11 mouse cellular contexts compared by ENCODE assay signal in the genomic region with DNA sequence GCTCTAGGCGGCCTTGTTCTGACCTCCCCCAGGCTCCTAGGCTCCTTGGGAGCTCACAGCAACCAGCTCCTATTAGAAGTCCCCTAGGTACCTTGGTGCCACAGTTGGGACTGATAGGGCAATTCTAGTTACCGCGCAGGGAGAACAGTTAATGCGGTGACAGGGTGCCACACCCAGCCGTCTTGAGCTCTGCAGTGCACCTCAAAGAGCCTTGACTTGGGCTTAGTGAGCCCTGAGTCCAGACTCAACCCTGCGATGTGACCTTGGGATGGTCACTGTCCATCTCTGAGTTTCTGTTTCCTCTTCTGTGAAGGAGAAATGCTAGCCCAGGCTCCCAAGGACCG. TPM values are rescaled to one million over a fixed set of nuclear protein-coding genes. Genes with fewer than 3 reads are reported as not detected.
DNase-seq lines count a peak whose midpoint lies in the region; ATAC-seq and TF ChIP-seq lines count a peak whose summit lies in the region.
"Had no signal": no experiment of that assay in that cellular context is flagged by ENCODE, and none has a peak within 500 bp of the region (broad histone marks: within the 10 kb centered on the region; RNA-seq: fewer than 3 reads in every experiment).

No protein-coding gene starts in this region.

- no peaks in the 10 kb centered on the region for H3K4me1 ChIP-seq in lung, embryonic 14.5 days (ENCODE audit: insufficient read depth)
- H3K4me1 ChIP-seq in limb, embryonic 10.5 days: peaks cover 8% of the 10 kb centered on the region
- 0 out of 2 replicates have a peak, but pooled peaks cover 2% of the 10 kb centered on the region for H3K4me1 ChIP-seq in neural tube, embryonic 14.5 days (ENCODE audit: control insufficient read depth, insufficient read depth, low read length)

- H3K4me3 ChIP-seq in gastrocnemius, adult 2 months: peak overlapping the region; percentile 67
- H3K4me3 ChIP-seq in lung, embryonic 14.5 days (ENCODE audit: low read depth, low read length): no peak overlapping the region
- no peak overlapping the region for H3K4me3 ChIP-seq in limb, embryonic 10.5 days
- no peak overlapping the region for H3K4me3 ChIP-seq in neural tube, embryonic 14.5 days (ENCODE audit: low read depth, low read length)

- no peak for DNase-seq in gastrocnemius, adult 2 months
- DNase-seq in gastrocnemius, adult 18-20 months (ENCODE audit: low spot score): no peak
- DNase-seq in lung, embryonic 14.5 days: no peak
- DNase-seq in lung, postnatal 4 days: no peak
- DNase-seq in limb, embryonic 10.5 days (ENCODE audit: low spot score): no peak
- DNase-seq in frontal cortex, postnatal 25 days (ENCODE audit: low spot score in 2 of 2): no peak
- DNase-seq in layer of hippocampus, postnatal 14 days (ENCODE audit: low spot score in 2 of 2): no peak

- no peak for ATAC-seq in lung, embryonic 14.5 days (ENCODE audit: insufficient read depth)
- ATAC-seq in neural tube, embryonic 14.5 days (ENCODE audit: low read depth): peak; percentile 32

- H3K27ac ChIP-seq in gastrocnemius, adult 2 months: peak overlapping the region; percentile 70; the same call in 1 of the 2 replicates
- H3K27ac ChIP-seq in lung, embryonic 14.5 days (ENCODE audit: low read depth): no peak overlapping the region
- 0 out of 2 replicates have a peak overlapping the region, but pooled peaks have one; percentile 7 for H3K27ac ChIP-seq in limb, embryonic 10.5 days
- no peak overlapping the region for H3K27ac ChIP-seq in neural tube, embryonic 14.5 days (ENCODE audit: low read depth, low read length)

- WGBS in lung, embryonic 14.5 days: 79% methylated on average over 7 of the region's 7 CpGs
- 77% methylated on average over 7 of the region's 7 CpGs for WGBS in limb, embryonic 10.5 days
- WGBS in neural tube, embryonic 14.5 days: 85% methylated on average over 7 of the region's 7 CpGs

- intact Hi-C loops in gastrocnemius, adult 2 months (cut with DNase I): no loop called here

- H3K36me3 ChIP-seq in lung, embryonic 14.5 days (ENCODE audit: insufficient read depth): no peaks in the 10 kb centered on the region
- H3K36me3 ChIP-seq in limb, embryonic 10.5 days: no peaks in the 10 kb centered on the region
- H3K36me3 ChIP-seq in neural tube, embryonic 14.5 days (ENCODE audit: control insufficient read depth, insufficient read depth, low read length): no peaks in the 10 kb centered on the region

- H3K27me3 ChIP-seq in lung, embryonic 14.5 days (ENCODE audit: insufficient read depth, low read length): no peaks in the 10 kb centered on the region
- H3K27me3 ChIP-seq in limb, embryonic 10.5 days (ENCODE audit: low read depth, poor library complexity, severe bottlenecking): peaks cover 10% of the 10 kb centered on the region; the same call in 1 of the 2 replicates
- H3K27me3 ChIP-seq in neural tube, embryonic 14.5 days (ENCODE audit: control insufficient read depth, insufficient read depth, low read length): no peaks in the 10 kb centered on the region

- TF ChIP-seq CTCF in gastrocnemius, adult 2 months (IDR thresholded peaks at IDR 0.05): no peak
- no peak for TF ChIP-seq CTCF in lung, embryonic 14.5 days (IDR thresholded peaks at IDR 0.05; ENCODE audit: low read depth)

- 0 out of 2 replicates have a peak overlapping the region, but pooled peaks have one; percentile 15 for H3K4me2 ChIP-seq in lung, embryonic 14.5 days
- no peak overlapping the region for H3K4me2 ChIP-seq in neural tube, embryonic 14.5 days (ENCODE audit: low read depth, low read length)

- no peak overlapping the region for H3K9ac ChIP-seq in lung, embryonic 14.5 days
- H3K9ac ChIP-seq in neural tube, embryonic 14.5 days (replicated peaks; ENCODE audit: low read depth, low read length): no peak overlapping the region

- H3K9me3 ChIP-seq in lung, embryonic 14.5 days (ENCODE audit: low read depth, low read length): no peaks in the 10 kb centered on the region
- H3K9me3 ChIP-seq in limb, embryonic 10.5 days (replicated peaks): no peaks in the 10 kb centered on the region
- no peaks in the 10 kb centered on the region for H3K9me3 ChIP-seq in neural tube, embryonic 14.5 days (ENCODE audit: control insufficient read depth, low read length)

RNA-seq across cellular contexts. Expression of a gene that starts 12.5 kb away (rescaled TPM):
- 100 to 1,000 TPM; 548 to 725 TPM for total RNA-seq in gastrocnemius, adult 2 months (2021)
- total RNA-seq in gastrocnemius, adult 18-20 months (2021): 100 to 1,000 TPM; 852 to 871 TPM
- 4.5 and 7.8 TPM in 2 replicates for polyA plus RNA-seq in lung, embryonic 14.5 days (2014; fragmentation: Nextera tagmentation; extraction: Ambion mirVana)
- 0.29 and 0.61 TPM in 2 replicates for polyA plus RNA-seq in limb, embryonic 10.5 days (2016; fragmentation: Nextera tagmentation; extraction: Ambion mirVana)
- polyA plus RNA-seq in neural tube, embryonic 14.5 days (2014; fragmentation: Nextera tagmentation; extraction: Ambion mirVana): 0.90 and 2.3 TPM in 2 replicates
- 1 to 10 TPM; 1.9 TPM for total RNA-seq in layer of hippocampus, postnatal 14 days (2021)

RNA-seq across cellular contexts. Expression of a gene that starts 20.2 kb away (rescaled TPM):
- 1 to 10 TPM; 5.7 to 7.3 TPM for total RNA-seq in gastrocnemius, adult 2 months (2021)
- total RNA-seq in gastrocnemius, adult 18-20 months (2021): 10 to 100 TPM; 11.2 to 15.5 TPM
- 8.3 and 8.5 TPM in 2 replicates for polyA plus RNA-seq in lung, embryonic 14.5 days (2014; fragmentation: Nextera tagmentation; extraction: Ambion mirVana)
- polyA plus RNA-seq in limb, embryonic 10.5 days (2016; fragmentation: Nextera tagmentation; extraction: Ambion mirVana): 8.3 and 10.0 TPM in 2 replicates
- 27.1 and 27.6 TPM in 2 replicates for polyA plus RNA-seq in neural tube, embryonic 14.5 days (2014; fragmentation: Nextera tagmentation; extraction: Ambion mirVana)
- total RNA-seq in layer of hippocampus, postnatal 14 days (2021): 10 to 100 TPM; 45.3 to 47.3 TPM

RNA-seq across cellular contexts. Expression of a gene that starts 39.3 kb away (rescaled TPM):
- total RNA-seq in gastrocnemius, adult 2 months (2021): 1 to 10 TPM in 1 of 2 experiments, under 1 TPM in 1; 0.82 to 1.9 TPM
- total RNA-seq in gastrocnemius, adult 18-20 months (2021): 1 to 10 TPM in 1 of 2 experiments, under 1 TPM in 1; 0.62 to 1.1 TPM
- 0.51 and 0.62 TPM in 2 replicates for polyA plus RNA-seq in lung, embryonic 14.5 days (2014; fragmentation: Nextera tagmentation; extraction: Ambion mirVana)
- 0.25 and 0.76 TPM in 2 replicates for polyA plus RNA-seq in limb, embryonic 10.5 days (2016; fragmentation: Nextera tagmentation; extraction: Ambion mirVana)
- 1.7 and 1.8 TPM in 2 replicates for polyA plus RNA-seq in neural tube, embryonic 14.5 days (2014; fragmentation: Nextera tagmentation; extraction: Ambion mirVana)
- total RNA-seq in layer of hippocampus, postnatal 14 days (2021): 1 to 10 TPM; 2.0 to 3.4 TPM

RNA-seq across cellular contexts. Expression of a gene that starts 57.3 kb away (rescaled TPM):
- 10 to 100 TPM; 75.2 to 83.5 TPM for total RNA-seq in gastrocnemius, adult 2 months (2021)
- 10 to 100 TPM; 73.5 to 91.8 TPM for total RNA-seq in gastrocnemius, adult 18-20 months (2021)
- polyA plus RNA-seq in lung, embryonic 14.5 days (2014; fragmentation: Nextera tagmentation; extraction: Ambion mirVana): 78.6 and 89.0 TPM in 2 replicates
- polyA plus RNA-seq in limb, embryonic 10.5 days (2016; fragmentation: Nextera tagmentation; extraction: Ambion mirVana): 92.5 and 101 TPM in 2 replicates
- polyA plus RNA-seq in neural tube, embryonic 14.5 days (2014; fragmentation: Nextera tagmentation; extraction: Ambion mirVana): 152 and 160 TPM in 2 replicates
- total RNA-seq in layer of hippocampus, postnatal 14 days (2021): 100 to 1,000 TPM; 166 to 196 TPM

RNA-seq across cellular contexts. Expression of a gene that starts 57.5 kb away (rescaled TPM):
- total RNA-seq in gastrocnemius, adult 2 months (2021): not detected
- not detected for total RNA-seq in gastrocnemius, adult 18-20 months (2021)
- 0.13 TPM in 1 of 2 replicates, not detected in the other for polyA plus RNA-seq in lung, embryonic 14.5 days (2014; fragmentation: Nextera tagmentation; extraction: Ambion mirVana)
- polyA plus RNA-seq in limb, embryonic 10.5 days (2016; fragmentation: Nextera tagmentation; extraction: Ambion mirVana): not detected in 2 replicates
- polyA plus RNA-seq in neural tube, embryonic 14.5 days (2014; fragmentation: Nextera tagmentation; extraction: Ambion mirVana): 6.8 and 10.6 TPM in 2 replicates
- 1 to 10 TPM; 2.1 to 2.2 TPM for total RNA-seq in layer of hippocampus, postnatal 14 days (2021)
- total RNA-seq: monocyte, adult 5-6 weeks had no signal
- polyA plus RNA-seq: C2C12; limb, embryonic 11.5 days had no signal

Comparison
In these comparisons a context has a peak if more than half of its experiments do, and no peak if none do; other contexts are left out.
1. H3K27ac ChIP-seq: peak in gastrocnemius, adult 2 months (single experiment) and limb, embryonic 10.5 days (single experiment); none in lung, embryonic 14.5 days (single experiment) and neural tube, embryonic 14.5 days (single experiment).
2. RNA of a gene that starts 12.5 kb away (total RNA-seq): 852 to 871 TPM in gastrocnemius, adult 18-20 months and 548 to 725 TPM in gastrocnemius, adult 2 months; 1.9 TPM in layer of hippocampus, postnatal 14 days; every median in the first group is over 100 times any median in the second.